Mouse (Mus musculus) adrenal gland, postnatal 10 days (tissue): Measurements from ENCODE around the gene Ptprr. TPM values are rescaled to one million over a fixed set of nuclear protein-coding genes. Genes with fewer than 3 reads are reported as not detected.

Experiments
- DNase-seq: peaks from one replicate; pipeline ENCODE4 v3.0.0; 2021; ENCODE audit warnings: mixed read lengths
- total RNA-seq, 2 experiments: library from RNA; stranded (reverse); gene quantifications; 2 replicates each; pipeline ENCODE4 v1.2.3; 2021

The Ptprr gene
- total RNA-seq, 2 experiments from 2014 or later = 5.7 to 7.7 TPM

- no peak for DNase-seq
These were observed 178.8 kb downstream of the Ptprr start for GRCm38 (mm10) chr10:116196596-116197415.

- DNase-seq = peak; percentile 12
These were observed 179.5 kb downstream of the Ptprr start for GRCm38 (mm10) chr10:116197416-116197939.

GRCm38 (mm10) chr10:116199035-116199434 is 181.0 kb downstream of the Ptprr start:
- no peak for DNase-seq

GRCm38 (mm10) chr10:116201542-116201941 is 183.5 kb downstream of the Ptprr start:
- DNase-seq = no peak

- no peak for DNase-seq
These were observed 187.8 kb downstream of the Ptprr start for GRCm38 (mm10) chr10:116205580-116206358.

- DNase-seq = no peak
These were observed 188.4 kb downstream of the Ptprr start for GRCm38 (mm10) chr10:116206449-116206848.

GRCm38 (mm10) chr10:116207987-116208726 is 190.1 kb downstream of the Ptprr start:
- peak; percentile 66 for DNase-seq

GRCm38 (mm10) chr10:116208727-116209115 is 190.7 kb downstream of the Ptprr start:
- no peak for DNase-seq

GRCm38 (mm10) chr10:116212127-116212526 is 194.1 kb downstream of the Ptprr start:
- DNase-seq = no peak

- peak; percentile 16 for DNase-seq
These were observed 202.5 kb downstream of the Ptprr start for GRCm38 (mm10) chr10:116220336-116221118.

- no peak for DNase-seq
These were observed 217.3 kb downstream of the Ptprr start for GRCm38 (mm10) chr10:116235299-116235698.

GRCm38 (mm10) chr10:116242200-116242599 is 224.2 kb downstream of the Ptprr start:
- DNase-seq = no peak

GRCm38 (mm10) chr10:116243373-116243772 is 225.4 kb downstream of the Ptprr start:
- DNase-seq = no peak

- no peak for DNase-seq
These were observed 227.6 kb downstream of the Ptprr start for GRCm38 (mm10) chr10:116245632-116246031.

GRCm38 (mm10) chr10:116252668-116253067 is 234.7 kb downstream of the Ptprr start:
- DNase-seq = no peak

GRCm38 (mm10) chr10:116253972-116254371 is 236.0 kb downstream of the Ptprr start:
- no peak for DNase-seq

GRCm38 (mm10) chr10:116259298-116259697 is 241.3 kb downstream of the Ptprr start:
- no peak for DNase-seq

- DNase-seq = peak; percentile 43
These were observed 242.8 kb downstream of the Ptprr start for GRCm38 (mm10) chr10:116260658-116261433.

- DNase-seq = no peak
These were observed 243.5 kb downstream of the Ptprr start for GRCm38 (mm10) chr10:116261559-116261958.

- DNase-seq = no peak
These were observed 246.5 kb downstream of the Ptprr start for GRCm38 (mm10) chr10:116264521-116264920.
